Mouse (Mus musculus) Muller cell, postnatal 12 days (primary cell): ENCODE data around the gene Ttll6.

ENCODE experiments used
- DNase-seq: peaks from one replicate; pipeline ENCODE4 v3.0.0-alpha.2; 2015; ENCODE audit errors: inconsistent ontology term

Gene Ttll6

GRCm38 (mm10) chr11:96168125-96168524 is 34.5 kb downstream of the Ttll6 start:
- no peak for DNase-seq

GRCm38 (mm10) chr11:96169016-96169415 is 35.4 kb downstream of the Ttll6 start:
- no peak for DNase-seq

GRCm38 (mm10) chr11:96170711-96171379 is 37.3 kb downstream of the Ttll6 start:
- DNase-seq: no peak

GRCm38 (mm10) chr11:96171601-96172000 is 38.0 kb downstream of the Ttll6 start:
- DNase-seq: no peak

- DNase-seq: no peak
Observed at GRCm38 (mm10) chr11:96172511-96173287, 39.1 kb downstream of the Ttll6 start.

GRCm38 (mm10) chr11:96173288-96173840 is 39.8 kb downstream of the Ttll6 start:
- DNase-seq: no peak

- no peak for DNase-seq
Observed at GRCm38 (mm10) chr11:96174881-96175280, 41.3 kb downstream of the Ttll6 start.

- DNase-seq: no peak
Observed at GRCm38 (mm10) chr11:96175511-96175910, 41.9 kb downstream of the Ttll6 start.

GRCm38 (mm10) chr11:96175951-96176530 is 42.5 kb downstream of the Ttll6 start:
- DNase-seq: no peak

- DNase-seq: no peak
Observed at GRCm38 (mm10) chr11:96176841-96177240, 43.3 kb downstream of the Ttll6 start.

GRCm38 (mm10) chr11:96177546-96178174 is 44.1 kb downstream of the Ttll6 start:
- DNase-seq: no peak

- no peak for DNase-seq
Observed at GRCm38 (mm10) chr11:96178356-96178755, 44.8 kb downstream of the Ttll6 start.

GRCm38 (mm10) chr11:96178911-96179503 is 45.4 kb downstream of the Ttll6 start:
- no peak for DNase-seq

GRCm38 (mm10) chr11:96181061-96181460 is 47.5 kb downstream of the Ttll6 start:
- DNase-seq: no peak

GRCm38 (mm10) chr11:96184233-96184632 is 50.6 kb downstream of the Ttll6 start:
- no peak for DNase-seq

GRCm38 (mm10) chr11:96187321-96187720 is 53.7 kb downstream of the Ttll6 start:
- DNase-seq: no peak

GRCm38 (mm10) chr11:96189810-96190522 is 56.4 kb downstream of the Ttll6 start:
- DNase-seq: no peak

- no peak for DNase-seq
Observed at GRCm38 (mm10) chr11:96191132-96191531, 57.5 kb downstream of the Ttll6 start.

- no peak for DNase-seq
Observed at GRCm38 (mm10) chr11:96193521-96194400, 60.2 kb downstream of the Ttll6 start, which contains the start of gene Hoxb13. Gene Hoxb13 (plus strand): TSS chr11:96194316.

- no peak for DNase-seq
Observed at GRCm38 (mm10) chr11:96194401-96194710, 60.8 kb downstream of the Ttll6 start.
